31 mouse cellular contexts compared by ENCODE assay signal in genomic region chr10:30426420-30426923, GRCm38 (mm10).
DNase-seq lines count a peak whose midpoint lies in the region; ATAC-seq and TF ChIP-seq lines count a peak whose summit lies in the region.
"Had no signal": no experiment of that assay in that cellular context is flagged by ENCODE, and none has a peak within 500 bp of the region (broad histone marks: within the 10 kb centered on the region; RNA-seq: fewer than 3 reads in every experiment).

No protein-coding gene starts in this region.

- ATAC-seq in lung, embryonic 14.5 days (ENCODE audit: insufficient read depth) = peak; percentile 83
- no peak for ATAC-seq in midbrain, embryonic 14.5 days (ENCODE audit: low FRiP score, low TSS enrichment)
- no peak for ATAC-seq in midbrain, postnatal 0 days (ENCODE audit: low FRiP score)
- ATAC-seq: CD4-positive, CD25-positive, alpha-beta regulatory T cell, adult 4 months; forebrain, embryonic 16.5 days; intestine, postnatal 0 days had no signal

- no peak overlapping the region for H3K9ac ChIP-seq in lung, embryonic 14.5 days
- H3K9ac ChIP-seq in midbrain, embryonic 14.5 days (replicated peaks; ENCODE audit: low read length) = no peak overlapping the region
- H3K9ac ChIP-seq in midbrain, postnatal 0 days (replicated peaks; ENCODE audit: low read length, poor library complexity, severe bottlenecking) = no peak overlapping the region
- H3K9ac ChIP-seq: embryonic facial prominence, embryonic 12.5 days; heart, embryonic 13.5 days; hindbrain, embryonic 14.5 days; limb, embryonic 12.5 days; midbrain, embryonic 12.5 days; neural tube, embryonic 15.5 days had no signal

- H3K4me1 ChIP-seq in lung, embryonic 14.5 days (ENCODE audit: insufficient read depth) = no peaks in the 10 kb centered on the region
- no peaks in the 10 kb centered on the region for H3K4me1 ChIP-seq in midbrain, embryonic 14.5 days (ENCODE audit: control insufficient read depth, insufficient read depth, low read length)
- no peaks in the 10 kb centered on the region for H3K4me1 ChIP-seq in midbrain, postnatal 0 days (ENCODE audit: insufficient read depth, low read length)
- no peaks in the 10 kb centered on the region for H3K4me1 ChIP-seq in limb, embryonic 10.5 days
- H3K4me1 ChIP-seq: embryonic facial prominence, embryonic 12.5 days; limb, embryonic 12.5 days; megakaryocyte, embryonic 14.5 days; midbrain, embryonic 12.5 days; neural tube, embryonic 15.5 days had no signal

- H3K27ac ChIP-seq in lung, embryonic 14.5 days (ENCODE audit: low read depth) = no peak overlapping the region
- no peak overlapping the region for H3K27ac ChIP-seq in midbrain, embryonic 14.5 days (replicated peaks; ENCODE audit: low read depth, low read length)
- H3K27ac ChIP-seq in midbrain, postnatal 0 days (ENCODE audit: low read depth, low read length) = no peak overlapping the region
- H3K27ac ChIP-seq in limb, embryonic 10.5 days = no peak overlapping the region
- H3K27ac ChIP-seq: embryonic facial prominence, embryonic 12.5 days; heart, embryonic 13.5 days; hindbrain, embryonic 14.5 days; limb, embryonic 12.5 days; midbrain, embryonic 12.5 days; neural tube, embryonic 15.5 days had no signal

- peak; percentile 73 for DNase-seq in lung, embryonic 14.5 days
- DNase-seq in lung, postnatal 36 days = no peak
- peak; percentile 26 for DNase-seq in midbrain, embryonic 14.5 days
- no peak for DNase-seq in midbrain, postnatal 0 days (ENCODE audit: low spot score)
- DNase-seq in brain, adult 2 months (ENCODE audit: low read depth, low spot score) = peak; percentile 49
- no peak for DNase-seq in limb, embryonic 10.5 days (ENCODE audit: low spot score)
- DNase-seq in urinary bladder, postnatal 25 days (ENCODE audit: low spot score) = no peak
- DNase-seq: adrenal gland, adult 2 months; cerebellum, adult 11 months; cerebellum, adult 9-10 months; embryo, embryonic 11 days; gastrocnemius, postnatal 10 days; heart, postnatal 10 days; kidney, adult 9 months; kidney, postnatal 10 days; layer of hippocampus, adult 9-11 months; retina, postnatal 1 day; spleen, adult 18-20 months; thymus, adult 2 months; thymus, postnatal 36 days had no signal

- H3K4me3 ChIP-seq in lung, embryonic 14.5 days (ENCODE audit: low read depth, low read length) = no peak overlapping the region
- no peak overlapping the region for H3K4me3 ChIP-seq in midbrain, embryonic 14.5 days (replicated peaks; ENCODE audit: low read depth, low read length)
- no peak overlapping the region for H3K4me3 ChIP-seq in midbrain, postnatal 0 days (ENCODE audit: low read depth, low read length)
- no peak overlapping the region for H3K4me3 ChIP-seq in limb, embryonic 10.5 days
- H3K4me3 ChIP-seq: embryonic facial prominence, embryonic 12.5 days; heart, embryonic 13.5 days; limb, embryonic 12.5 days; megakaryocyte, embryonic 14.5 days; midbrain, embryonic 12.5 days; neural tube, embryonic 15.5 days had no signal

- no peaks in the 10 kb centered on the region for H3K9me3 ChIP-seq in lung, embryonic 14.5 days (ENCODE audit: low read depth, low read length)
- no peaks in the 10 kb centered on the region for H3K9me3 ChIP-seq in midbrain, embryonic 14.5 days (ENCODE audit: control insufficient read depth, low read length)
- H3K9me3 ChIP-seq in midbrain, postnatal 0 days (ENCODE audit: low read length) = no peaks in the 10 kb centered on the region
- H3K9me3 ChIP-seq in limb, embryonic 10.5 days (replicated peaks) = no peaks in the 10 kb centered on the region
- H3K9me3 ChIP-seq: embryonic facial prominence, embryonic 12.5 days; heart, embryonic 13.5 days; limb, embryonic 12.5 days; megakaryocyte, embryonic 14.5 days; midbrain, embryonic 12.5 days; neural tube, embryonic 15.5 days had no signal

- no peak for TF ChIP-seq CTCF in lung, embryonic 14.5 days (IDR thresholded peaks at IDR 0.05; ENCODE audit: low read depth)
- no peak for TF ChIP-seq CTCF in midbrain, postnatal 0 days (IDR thresholded peaks at IDR 0.05)

- H3K27me3 ChIP-seq in lung, embryonic 14.5 days (ENCODE audit: insufficient read depth, low read length) = no peaks in the 10 kb centered on the region
- H3K27me3 ChIP-seq in midbrain, embryonic 14.5 days (ENCODE audit: control insufficient read depth, insufficient read depth, low read length) = no peaks in the 10 kb centered on the region
- H3K27me3 ChIP-seq in midbrain, postnatal 0 days (ENCODE audit: insufficient read depth, low read length) = no peaks in the 10 kb centered on the region
- H3K27me3 ChIP-seq in limb, embryonic 10.5 days (ENCODE audit: low read depth, poor library complexity, severe bottlenecking) = no peaks in the 10 kb centered on the region
- H3K27me3 ChIP-seq: embryonic facial prominence, embryonic 12.5 days; limb, embryonic 12.5 days; megakaryocyte, embryonic 14.5 days; midbrain, embryonic 12.5 days; neural tube, embryonic 15.5 days had no signal

- WGBS in lung, embryonic 14.5 days = 33% methylated on average over 4 of the region's 4 CpGs
- WGBS in midbrain, embryonic 14.5 days = 80% methylated on average over 4 of the region's 4 CpGs
- 66% methylated on average over 4 of the region's 4 CpGs for WGBS in midbrain, postnatal 0 days
- 90% methylated on average over 4 of the region's 4 CpGs for WGBS in limb, embryonic 10.5 days

- H3K36me3 ChIP-seq in lung, embryonic 14.5 days (ENCODE audit: insufficient read depth) = no peaks in the 10 kb centered on the region
- H3K36me3 ChIP-seq in midbrain, embryonic 14.5 days (ENCODE audit: control insufficient read depth, insufficient read depth, low read length) = no peaks in the 10 kb centered on the region
- no peaks in the 10 kb centered on the region for H3K36me3 ChIP-seq in midbrain, postnatal 0 days (ENCODE audit: insufficient read depth, low read length)
- no peaks in the 10 kb centered on the region for H3K36me3 ChIP-seq in limb, embryonic 10.5 days
- H3K36me3 ChIP-seq: embryonic facial prominence, embryonic 12.5 days; heart, embryonic 13.5 days; limb, embryonic 12.5 days; midbrain, embryonic 12.5 days; neural tube, embryonic 15.5 days had no signal

- H3K4me2 ChIP-seq in lung, embryonic 14.5 days = no peak overlapping the region
- H3K4me2 ChIP-seq in midbrain, embryonic 14.5 days (ENCODE audit: low read length) = no peak overlapping the region
- H3K4me2 ChIP-seq in midbrain, postnatal 0 days (ENCODE audit: low read depth, low read length, poor library complexity, severe bottlenecking) = no peak overlapping the region
- H3K4me2 ChIP-seq: embryonic facial prominence, embryonic 12.5 days; heart, embryonic 13.5 days; hindbrain, embryonic 14.5 days; limb, embryonic 12.5 days; liver, embryonic 11.5 days; midbrain, embryonic 12.5 days; neural tube, embryonic 15.5 days had no signal

Comparison
In these comparisons a context has a peak if more than half of its experiments do, and no peak if none do; other contexts are left out.
1. DNase-seq: peak in lung, embryonic 14.5 days (single experiment), midbrain, embryonic 14.5 days (single experiment) and brain, adult 2 months (single experiment); none in lung, postnatal 36 days (single experiment), midbrain, postnatal 0 days (single experiment), limb, embryonic 10.5 days (single experiment) and urinary bladder, postnatal 25 days (single experiment).